Mouse (Mus musculus): Measurements from ENCODE around the gene Tmem132c. TPM values are rescaled to one million over a fixed set of nuclear protein-coding genes. Genes with fewer than 3 reads are reported as not detected.
"Not testable (repeated sequence)": the region's sequence is repeated elsewhere in the genome, so short reads cannot be mapped to it uniquely, and the experiment has no call there.

Tmem132c gene
- polyA plus RNA-seq, 1 experiment, result not detected

DNA sequence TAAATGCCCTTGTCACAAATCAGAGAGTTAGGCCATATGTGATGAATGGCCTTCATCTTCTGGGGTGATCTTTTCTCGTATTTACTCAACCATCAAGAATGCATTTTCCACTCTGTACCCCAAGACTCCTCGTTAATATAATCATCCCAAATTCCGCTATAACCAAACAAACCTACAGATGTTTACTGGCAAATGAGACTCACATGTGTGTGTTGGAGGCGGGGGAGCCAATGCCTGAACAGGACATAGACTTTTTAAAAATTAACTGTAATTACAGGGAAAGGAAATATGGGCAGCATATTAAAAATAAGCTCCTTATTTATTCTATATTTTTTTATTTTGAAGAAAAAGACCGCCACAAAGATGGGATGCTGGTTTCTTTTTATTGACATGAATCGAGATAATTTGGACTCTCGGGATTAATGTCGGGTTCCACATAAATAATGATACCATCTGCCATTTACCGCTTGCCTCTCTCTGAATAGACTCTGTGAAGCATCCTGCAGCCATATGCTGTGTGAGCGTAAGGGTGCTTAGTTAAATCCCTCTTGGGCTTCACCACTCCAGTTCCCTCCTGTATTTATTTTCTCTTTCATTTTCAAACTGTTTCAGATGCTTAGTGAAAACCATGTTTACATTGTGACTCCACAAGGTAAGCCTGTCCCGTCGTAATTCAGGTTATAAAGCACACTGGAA is 105.6 kb downstream of the Tmem132c start:
- no peak for TF ChIP-seq USF1 (IDR thresholded peaks at IDR 0.05; ENCODE audit: low read depth)
- no peak for TF ChIP-seq POLR2AphosphoS2 (IDR thresholded peaks at IDR 0.05; ENCODE audit: insufficient read length, low read depth)
- no peak for TF ChIP-seq CEBPB (IDR thresholded peaks at IDR 0.05; ENCODE audit: insufficient read depth, poor library complexity, severe bottlenecking)
- no peak for TF ChIP-seq E2F4 (IDR thresholded peaks at IDR 0.05; ENCODE audit: insufficient read depth)
- TF ChIP-seq MYOD1 (IDR thresholded peaks at IDR 0.05; ENCODE audit: control insufficient read depth in 1 of 3, insufficient read length in 2 of 3, low read depth in 2 of 3), result no peak
- TF ChIP-seq SRF (IDR thresholded peaks at IDR 0.05; ENCODE audit: control insufficient read depth, insufficient read length, low read depth), result no peak
- TF ChIP-seq POLR2A (IDR thresholded peaks at IDR 0.05; ENCODE audit: insufficient read length, low read depth), result no peak
- no peak for TF ChIP-seq TCF12 (IDR thresholded peaks at IDR 0.05; ENCODE audit: insufficient read depth, poor library complexity, severe bottlenecking)
- no peak for TF ChIP-seq MAX (IDR thresholded peaks at IDR 0.05; ENCODE audit: low read depth)
- TF ChIP-seq REST (IDR thresholded peaks at IDR 0.05; ENCODE audit: insufficient read depth, insufficient read length), result no peak
- no peak for TF ChIP-seq MYOG (IDR thresholded peaks at IDR 0.05; ENCODE audit: control insufficient read depth in 1 of 3, insufficient read depth in 1 of 3, insufficient read length in 2 of 3, low read depth in 2 of 3)
- no peak for TF ChIP-seq TCF3 (IDR thresholded peaks at IDR 0.05; ENCODE audit: insufficient read length, low read depth)

DNA sequence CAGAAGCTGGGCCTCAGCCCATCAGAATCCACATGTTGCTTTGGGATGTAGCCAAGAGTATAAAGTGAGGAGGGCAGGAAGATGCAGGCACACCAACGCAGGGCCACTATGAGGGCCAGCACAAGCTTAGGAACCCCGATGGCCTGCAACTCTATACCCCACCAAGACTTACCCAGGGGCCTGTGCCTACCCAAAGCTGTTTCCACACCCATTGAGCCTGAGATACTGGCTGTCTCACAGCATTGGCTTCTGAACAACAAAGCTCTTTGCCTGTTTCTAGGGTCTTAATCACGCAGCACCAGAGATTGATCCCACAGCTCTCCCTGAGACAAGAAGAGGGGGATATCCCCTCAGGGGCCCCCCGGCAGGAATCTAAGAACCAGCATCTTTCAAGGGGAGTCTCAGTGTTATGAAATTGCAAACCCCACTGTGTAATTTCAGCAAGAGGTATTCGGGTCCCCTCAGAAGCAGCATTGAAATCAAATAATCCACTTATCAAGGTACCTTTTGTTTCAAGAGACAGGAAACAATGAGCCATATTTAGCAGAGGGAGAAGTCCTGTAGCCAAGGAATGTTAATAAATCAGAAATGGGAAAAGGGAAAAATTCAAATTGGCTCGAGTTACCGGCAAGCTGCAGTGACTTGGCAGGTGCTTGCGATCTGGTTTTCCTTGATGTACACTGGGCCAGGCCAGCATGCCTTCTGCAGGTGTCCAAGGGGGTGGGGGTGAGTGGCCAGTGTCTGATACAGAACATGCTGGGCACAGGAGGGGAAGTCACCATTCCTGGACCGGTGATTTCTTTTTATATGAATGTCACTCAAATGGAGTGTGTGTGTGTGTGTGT is 107.8 kb downstream of the Tmem132c start:
- H3K36me3 ChIP-seq (ENCODE audit: control insufficient read depth, insufficient read depth), result no peaks in the 10 kb centered on the region
- H3K4me3 ChIP-seq, result no peak overlapping the region
- H3K4me2 ChIP-seq (ENCODE audit: low read depth), result no peak overlapping the region
- H3K27me3 ChIP-seq (ENCODE audit: control insufficient read depth, insufficient read depth, insufficient read length), result no peaks in the 10 kb centered on the region
- H3K79me2 ChIP-seq (ENCODE audit: control insufficient read depth, insufficient read depth), result no peaks in the 10 kb centered on the region
- TF ChIP-seq MYOG (IDR thresholded peaks at IDR 0.05; ENCODE audit: control insufficient read depth in 1 of 3, insufficient read depth in 1 of 3, insufficient read length in 2 of 3, low read depth in 2 of 3) (no peak), TCF3 (IDR thresholded peaks at IDR 0.05; ENCODE audit: insufficient read length, low read depth) (no peak), REST (IDR thresholded peaks at IDR 0.05; ENCODE audit: insufficient read depth, insufficient read length) (no peak), TCF12 (IDR thresholded peaks at IDR 0.05; ENCODE audit: insufficient read depth, poor library complexity, severe bottlenecking) (no peak), E2F4 (IDR thresholded peaks at IDR 0.05; ENCODE audit: insufficient read depth) (no peak), SRF (IDR thresholded peaks at IDR 0.05; ENCODE audit: control insufficient read depth, insufficient read length, low read depth) (no peak), POLR2A (IDR thresholded peaks at IDR 0.05; ENCODE audit: insufficient read length, low read depth) (no peak), POLR2AphosphoS2 (IDR thresholded peaks at IDR 0.05; ENCODE audit: insufficient read length, low read depth) (no peak)
- H3ac ChIP-seq (ENCODE audit: control insufficient read depth, insufficient read length), result no peak overlapping the region

More for the DNA sequence above, 105.6 kb downstream of the Tmem132c start:
- H3K4me3 ChIP-seq, result no peak overlapping the region
- no peaks in the 10 kb centered on the region for H3K36me3 ChIP-seq (ENCODE audit: control insufficient read depth, insufficient read depth)
- H3K4me2 ChIP-seq (ENCODE audit: low read depth), result no peak overlapping the region
- H3ac ChIP-seq (ENCODE audit: control insufficient read depth, insufficient read length), result no peak overlapping the region
- H3K27me3 ChIP-seq (ENCODE audit: control insufficient read depth, insufficient read depth, insufficient read length), result no peaks in the 10 kb centered on the region
- no peaks in the 10 kb centered on the region for H3K79me2 ChIP-seq (ENCODE audit: control insufficient read depth, insufficient read depth)

DNA sequence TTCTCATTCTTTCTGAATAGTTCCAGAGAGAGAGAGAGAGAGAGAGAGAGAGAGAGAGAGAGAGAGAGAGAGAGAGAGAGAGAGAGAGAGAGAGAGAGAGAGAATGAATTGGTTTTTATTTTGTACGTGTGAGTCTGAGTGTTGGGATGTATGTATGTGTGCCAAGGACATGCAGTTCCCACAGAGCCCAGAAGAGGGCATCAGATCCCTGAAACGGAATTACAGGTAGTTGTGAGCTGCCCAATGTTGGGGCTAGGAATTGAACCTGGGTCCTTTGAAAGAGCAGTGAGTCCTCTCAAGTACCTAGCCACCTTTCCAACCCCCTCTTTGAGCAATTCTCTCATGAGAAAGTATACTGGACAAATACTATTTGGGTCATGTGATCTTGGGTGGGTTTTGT is 111.4 kb downstream of the Tmem132c start:
- TF ChIP-seq TCF3 (IDR thresholded peaks at IDR 0.05; ENCODE audit: insufficient read length, low read depth) (no peak), SRF (IDR thresholded peaks at IDR 0.05; ENCODE audit: control insufficient read depth, insufficient read length, low read depth) (no peak), MYOG (IDR thresholded peaks at IDR 0.05; ENCODE audit: control insufficient read depth in 1 of 3, insufficient read depth in 1 of 3, insufficient read length in 2 of 3, low read depth in 2 of 3) (no peak), USF1 (IDR thresholded peaks at IDR 0.05; ENCODE audit: low read depth) (no peak), MYOD1 (IDR thresholded peaks at IDR 0.05; ENCODE audit: control insufficient read depth in 1 of 3, insufficient read length in 2 of 3, low read depth in 2 of 3) (no peak), TCF12 (IDR thresholded peaks at IDR 0.05; ENCODE audit: insufficient read depth, poor library complexity, severe bottlenecking) (no peak), CEBPB (IDR thresholded peaks at IDR 0.05; ENCODE audit: insufficient read depth, poor library complexity, severe bottlenecking) (no peak), E2F4 (IDR thresholded peaks at IDR 0.05; ENCODE audit: insufficient read depth) (no peak), POLR2AphosphoS2 (IDR thresholded peaks at IDR 0.05; ENCODE audit: insufficient read length, low read depth) (no peak), REST (IDR thresholded peaks at IDR 0.05; ENCODE audit: insufficient read depth, insufficient read length) (no peak), POLR2A (IDR thresholded peaks at IDR 0.05; ENCODE audit: insufficient read length, low read depth) (no peak), MAX (IDR thresholded peaks at IDR 0.05; ENCODE audit: low read depth) (no peak)

DNA sequence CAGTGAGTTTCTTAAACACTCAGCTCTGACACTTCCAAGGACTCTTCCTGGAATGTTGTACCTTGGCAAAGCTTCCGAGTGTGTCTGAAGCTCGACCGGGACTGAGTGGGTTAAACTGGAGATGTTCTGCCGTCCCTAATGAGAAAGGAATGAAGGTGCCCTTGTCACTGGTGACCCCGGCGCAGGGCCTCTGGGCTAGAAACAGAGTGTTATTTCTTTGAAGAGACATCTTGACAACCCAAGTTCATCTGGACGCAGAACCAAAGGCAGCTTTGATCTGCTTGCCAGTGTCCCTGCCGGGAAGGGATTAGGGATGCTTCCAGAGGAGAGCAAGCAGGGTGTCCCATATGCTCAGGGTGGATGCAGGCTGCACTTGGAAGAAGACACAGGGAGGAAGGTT is 114.2 kb downstream of the Tmem132c start:
- Histone ChIP-seq H3K4me3 (no peak overlapping the region), H3K36me3 (ENCODE audit: control insufficient read depth, insufficient read depth) (no peaks in the 10 kb centered on the region), H3K27me3 (ENCODE audit: control insufficient read depth, insufficient read depth, insufficient read length) (no peaks in the 10 kb centered on the region), H3ac (ENCODE audit: control insufficient read depth, insufficient read length) (no peak overlapping the region), H3K4me2 (ENCODE audit: low read depth) (no peak overlapping the region), H3K79me2 (ENCODE audit: control insufficient read depth, insufficient read depth) (no peaks in the 10 kb centered on the region)
- TF ChIP-seq USF1 (IDR thresholded peaks at IDR 0.05; ENCODE audit: low read depth), result no peak
- no peak for TF ChIP-seq REST (IDR thresholded peaks at IDR 0.05; ENCODE audit: insufficient read depth, insufficient read length)
- TF ChIP-seq CEBPB (IDR thresholded peaks at IDR 0.05; ENCODE audit: insufficient read depth, poor library complexity, severe bottlenecking), result no peak
- no peak for TF ChIP-seq SRF (IDR thresholded peaks at IDR 0.05; ENCODE audit: control insufficient read depth, insufficient read length, low read depth)
- no peak for TF ChIP-seq MYOD1 (IDR thresholded peaks at IDR 0.05; ENCODE audit: control insufficient read depth in 1 of 3, insufficient read length in 2 of 3, low read depth in 2 of 3)
- no peak for TF ChIP-seq MYOG (IDR thresholded peaks at IDR 0.05; ENCODE audit: control insufficient read depth in 1 of 3, insufficient read depth in 1 of 3, insufficient read length in 2 of 3, low read depth in 2 of 3)
- TF ChIP-seq POLR2A (IDR thresholded peaks at IDR 0.05; ENCODE audit: insufficient read length, low read depth), result no peak
- TF ChIP-seq POLR2AphosphoS2 (IDR thresholded peaks at IDR 0.05; ENCODE audit: insufficient read length, low read depth), result no peak
- TF ChIP-seq E2F4 (IDR thresholded peaks at IDR 0.05; ENCODE audit: insufficient read depth), result no peak
- no peak for TF ChIP-seq MAX (IDR thresholded peaks at IDR 0.05; ENCODE audit: low read depth)
- no peak for TF ChIP-seq TCF3 (IDR thresholded peaks at IDR 0.05; ENCODE audit: insufficient read length, low read depth)
- TF ChIP-seq TCF12 (IDR thresholded peaks at IDR 0.05; ENCODE audit: insufficient read depth, poor library complexity, severe bottlenecking), result no peak

More for the DNA sequence above, 111.4 kb downstream of the Tmem132c start:
- H3K4me3 ChIP-seq, result no peak overlapping the region
- no peak overlapping the region for H3ac ChIP-seq (ENCODE audit: control insufficient read depth, insufficient read length)
- no peaks in the 10 kb centered on the region for H3K27me3 ChIP-seq (ENCODE audit: control insufficient read depth, insufficient read depth, insufficient read length)
- no peaks in the 10 kb centered on the region for H3K79me2 ChIP-seq (ENCODE audit: control insufficient read depth, insufficient read depth)
- H3K36me3 ChIP-seq (ENCODE audit: control insufficient read depth, insufficient read depth), result no peaks in the 10 kb centered on the region
- no peak overlapping the region for H3K4me2 ChIP-seq (ENCODE audit: low read depth)

DNA sequence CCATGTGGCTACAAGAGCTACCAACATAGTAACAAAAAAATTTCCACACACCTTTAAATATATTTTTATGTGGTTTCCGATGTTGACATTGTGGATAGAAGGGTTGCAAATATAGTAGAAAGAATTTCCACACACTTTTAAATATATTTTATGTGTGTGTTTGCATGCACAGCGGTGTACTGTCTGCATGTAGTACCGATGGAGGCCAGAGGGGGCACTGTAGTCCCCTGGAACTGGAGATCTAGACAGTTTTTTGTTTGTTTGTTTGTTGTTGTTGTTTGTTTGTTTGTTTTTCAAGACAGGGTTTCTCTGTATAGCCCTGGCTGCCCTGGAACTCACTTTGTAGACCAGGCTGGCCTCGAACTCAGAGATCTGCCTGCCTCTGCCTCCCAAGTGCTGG is 116.3 kb downstream of the Tmem132c start:
- H3K4me3 ChIP-seq; H3K36me3 ChIP-seq (ENCODE audit: control insufficient read depth, insufficient read depth); H3K79me2 ChIP-seq (ENCODE audit: control insufficient read depth, insufficient read depth); H3K4me2 ChIP-seq (ENCODE audit: low read depth); H3ac ChIP-seq (ENCODE audit: control insufficient read depth, insufficient read length); H3K27me3 ChIP-seq (ENCODE audit: control insufficient read depth, insufficient read depth, insufficient read length): not testable (repeated sequence)

Measured in myocyte (in vitro differentiated cells).